Mouse (Mus musculus) liver, embryonic 14.5 days (tissue): ENCODE results near the gene Celf5.

ENCODE experiments used
- CTCF ChIP-seq: IDR thresholded peaks from 2 replicates; pipeline ENCODE4 v1.5.1; 2016; ENCODE audit warnings: antibody characterized with exemption, low read depth, control low read depth
- EP300 ChIP-seq: IDR thresholded peaks from 2 replicates; pipeline ENCODE4 v1.6.1; 2016; ENCODE audit warnings: antibody characterized with exemption, low read depth

DNA sequence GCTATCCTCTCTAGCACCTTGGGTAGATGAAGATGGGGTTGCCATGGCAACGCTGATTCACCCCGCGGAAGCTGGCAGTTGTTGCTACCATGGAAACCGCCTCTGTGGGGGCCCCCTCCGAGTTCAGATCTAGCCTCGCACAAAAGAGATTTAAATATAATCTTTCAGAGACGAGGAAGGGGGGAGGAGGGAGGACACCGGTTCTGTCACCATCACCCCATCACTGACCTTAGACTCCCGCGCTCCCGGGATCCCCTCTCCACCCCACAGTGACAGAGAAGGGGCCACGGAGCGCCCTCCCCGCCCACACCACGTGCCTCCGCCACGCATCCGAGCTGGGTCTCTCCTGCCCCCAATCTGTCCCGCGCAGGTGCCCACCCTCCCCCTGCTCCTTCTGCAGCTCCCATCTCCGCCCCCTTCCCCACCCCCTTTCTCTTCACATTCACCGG, 9.5 kb downstream of the Celf5 start:
- TF ChIP-seq CTCF (no peak), EP300 (no peak)
